Mouse (Mus musculus): Measurements from ENCODE around the gene Pwwp2a.

DNA sequence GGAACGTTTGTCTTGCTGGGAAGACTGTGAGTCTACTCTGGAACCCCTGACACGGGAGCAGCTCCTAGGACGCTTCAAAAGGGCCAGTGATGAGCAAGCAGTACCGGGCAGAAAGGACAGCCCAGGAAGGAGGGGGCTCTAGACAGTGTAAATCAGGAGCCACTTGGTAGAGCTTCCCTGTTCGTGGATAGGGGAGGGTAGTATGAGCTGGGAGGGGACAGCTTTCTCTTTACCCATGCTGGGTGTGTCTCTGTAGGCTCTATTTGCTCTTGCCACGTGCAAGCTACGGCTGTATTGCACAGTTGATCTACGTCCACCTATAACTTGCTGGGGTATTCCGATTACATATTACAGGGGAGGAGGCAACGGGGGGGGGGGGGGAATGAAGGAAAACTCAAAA lies 25.3 kb upstream of the Pwwp2a start:
- TF ChIP-seq CTCF (IDR thresholded peaks at IDR 0.05; ENCODE audit: control insufficient read depth, insufficient read depth, insufficient read length) = no peak
- TF ChIP-seq MYOD1 (IDR thresholded peaks at IDR 0.05; ENCODE audit: control insufficient read depth, insufficient read length, low read depth) = no peak
- TF ChIP-seq MYOG (IDR thresholded peaks at IDR 0.05; ENCODE audit: control insufficient read depth, extremely low read depth, insufficient read length) = no peak
- TF ChIP-seq USF1 (IDR thresholded peaks at IDR 0.05; ENCODE audit: low read depth) = no peak
